Mouse (Mus musculus): ENCODE measurements around the gene Olfr1084.
"Not testable (repeated sequence)": the region's sequence is repeated elsewhere in the genome, so short reads cannot be mapped to it uniquely, and the experiment has no call there.

GRCm38 (mm10) chr2:86598866-86599265 is 40.7 kb downstream of the Olfr1084 start, which contains the start of gene Olfr1082:
- not testable (repeated sequence) for TF ChIP-seq GATA1, TAL1 (IDR thresholded peaks at IDR 0.05; ENCODE audit: low read length)
